Mouse (Mus musculus): ENCODE data around the gene Tyms.
"Not testable (repeated sequence)": the region's sequence is repeated elsewhere in the genome, so short reads cannot be mapped to it uniquely, and the experiment has no call there.

GRCm38 (mm10) chr5:30037111-30037510, 36.3 kb downstream of the Tyms start:
- not testable (repeated sequence) for TF ChIP-seq CTCF (IDR thresholded peaks at IDR 0.05; ENCODE audit: extremely low read depth, insufficient read depth, insufficient read length, insufficient replicate concordance); POLR2A (IDR thresholded peaks at IDR 0.05; ENCODE audit: low read depth, low read length)
